Mouse (Mus musculus) heart, embryonic 16.5 days (tissue): Measurements from ENCODE around the gene Ddx56. TPM values are rescaled to one million over a fixed set of nuclear protein-coding genes. Genes with fewer than 3 reads are reported as not detected.

Source experiments
- ATAC-seq: fragments of 200-750 bp; cut with Nextera tagmentation; replicated peaks from 2 replicates; pipeline ENCODE4 v1.8.0; 2017; ENCODE audit warnings: moderate number of reproducible peaks; ENCODE audit not compliant: insufficient read depth, low FRiP score; ENCODE audit errors: extremely low read depth
- H3K27ac ChIP-seq: fragments of 300-500 bp; sonication (generic); 2 replicates; pipeline ENCODE4 v1.5.1; 2014; ENCODE audit warnings: mild to moderate bottlenecking, low read length, control low read depth, moderate library complexity
- H3K27me3 ChIP-seq: fragments of 300-500 bp; sonication (generic); 2 replicates; pipeline ENCODE4 v1.6.1; 2014; ENCODE audit warnings: low read length, mixed read lengths; ENCODE audit not compliant: control insufficient read depth, insufficient read depth
- H3K36me3 ChIP-seq: fragments of 300-500 bp; sonication (generic); 2 replicates; pipeline ENCODE4 v1.6.1; 2014; ENCODE audit not compliant: control insufficient read depth, insufficient read depth
- H3K4me1 ChIP-seq: fragments of 300-500 bp; sonication (generic); 2 replicates; pipeline ENCODE4 v1.6.1; 2014; ENCODE audit warnings: low read length, mixed read lengths; ENCODE audit not compliant: control insufficient read depth, insufficient read depth
- H3K4me2 ChIP-seq: fragments of 300-500 bp; sonication (generic); 2 replicates; pipeline ENCODE4 v1.6.1; 2014; ENCODE audit warnings: low read depth, mild to moderate bottlenecking, control low read depth, low read length
- H3K4me3 ChIP-seq: fragments of 300-500 bp; sonication (generic); 2 replicates; pipeline ENCODE4 v1.5.1; 2014; ENCODE audit warnings: mild to moderate bottlenecking, control low read depth, low read length
- H3K9ac ChIP-seq: fragments of 300-500 bp; sonication (generic); 2 replicates; pipeline ENCODE4 v1.6.1; 2014; ENCODE audit warnings: low read length, control low read depth
- H3K9me3 ChIP-seq: fragments of 300-500 bp; sonication (generic); replicated peaks from 2 replicates; pipeline ENCODE4 v1.6.1; 2016; ENCODE audit warnings: low read length; ENCODE audit not compliant: control insufficient read depth
- WGBS: fragments of 180-500 bp; shearing (Covaris S2); extraction: QIAGEN DNeasy Blood & Tissue Kit; methylation state at CpG from one replicate; pipeline ENCODE4 v1.1.7; 2014; 5-methylcytosine and 5-hydroxymethylcytosine counted together
- polyA plus RNA-seq: library from polyadenylated mRNA; unstranded; fragments of >200 nt; fragmentation: Nextera tagmentation; extraction: Ambion mirVana; gene quantifications from 2 replicates; pipeline ENCODE4 v1.2.1, GENCODE M21; 2015

The Ddx56 gene
- polyA plus RNA-seq, 1 experiment from 2014 or later, result 57.9 TPM

DNA sequence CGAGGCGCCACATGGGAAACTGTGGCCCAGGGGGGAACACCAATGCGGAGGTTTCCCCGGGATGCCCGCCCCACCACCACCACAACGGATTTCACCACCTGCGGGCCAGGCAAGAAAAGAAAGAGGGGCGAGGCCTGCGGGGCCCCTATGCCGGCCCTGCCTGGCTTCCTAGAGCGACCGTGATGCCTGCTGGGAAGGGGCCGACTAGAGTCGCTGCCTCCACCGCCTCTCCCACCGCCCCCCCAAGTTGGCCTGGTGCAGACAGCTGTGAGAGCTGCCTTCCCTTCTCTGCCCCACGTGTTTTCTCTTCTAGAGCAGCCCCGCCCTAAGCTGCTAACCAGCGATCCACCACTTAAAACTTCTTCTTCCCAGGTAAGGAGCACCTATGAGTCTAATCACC lies 22.9 kb downstream of the Ddx56 start:
- WGBS, result 46% methylated on average over 17 of the region's 19 CpGs
- Histone ChIP-seq H3K4me1 (no peaks in the 10 kb centered on the region), H3K9me3 (no peaks in the 10 kb centered on the region), H3K27me3 (no peaks in the 10 kb centered on the region), H3K27ac (no peak overlapping the region), H3K4me2 (no peak overlapping the region), H3K9ac (no peak overlapping the region; the same call in 1 of the 2 replicates), H3K4me3 (no peak overlapping the region), H3K36me3 (no peaks in the 10 kb centered on the region)
- no peak for ATAC-seq

DNA sequence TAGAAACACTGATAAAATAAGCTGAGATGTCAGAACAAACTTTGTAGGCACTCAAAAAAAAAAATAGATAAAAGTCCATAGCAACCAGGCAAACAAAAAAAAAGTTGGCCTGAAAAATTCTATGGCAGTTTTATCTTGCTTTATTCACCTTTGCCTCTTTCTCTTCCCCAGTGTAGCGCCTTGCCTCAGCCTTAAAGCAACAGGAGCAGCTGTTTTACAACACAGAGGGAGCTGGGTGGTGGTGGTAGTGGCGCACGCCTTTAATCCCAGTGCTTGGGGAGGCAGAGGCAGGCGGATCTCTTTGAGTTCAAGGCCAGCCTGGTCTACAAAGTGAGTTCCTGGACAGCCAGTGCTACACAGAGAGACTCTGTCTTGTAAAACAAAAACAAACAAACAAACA lies 34.5 kb downstream of the Ddx56 start:
- 80% methylated on average over 4 of the region's 4 CpGs for WGBS

DNA sequence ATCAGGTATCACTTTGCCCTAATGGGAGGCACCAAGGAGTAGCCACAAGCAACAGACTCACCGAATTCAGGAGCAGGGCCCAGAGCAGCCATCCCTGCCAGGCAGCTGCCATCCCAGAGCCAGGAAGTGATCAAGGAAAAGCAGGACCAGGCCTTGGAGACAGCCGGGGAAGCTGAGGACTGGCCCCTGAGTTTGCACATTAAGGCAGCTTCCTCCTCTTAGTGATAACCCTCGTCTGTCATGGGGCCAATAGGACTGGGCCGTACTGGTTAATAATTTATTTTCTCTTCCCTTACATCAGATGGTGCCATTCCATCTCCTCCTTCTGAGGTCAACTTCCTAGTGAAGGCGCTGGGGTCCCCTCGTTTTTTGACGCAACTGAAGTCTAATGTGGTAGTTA lies 37.6 kb downstream of the Ddx56 start, which contains the start of gene Npc1l1:
TSS of gene Npc1l1 (minus strand) at position 132 of the 400 bp plus-strand sequence.
- Histone ChIP-seq H3K27ac (no peak within 1 kb of the TSS), H3K27me3 (peaks cover 2% of the 10 kb centered on the region; the same call in 1 of the 2 replicates), H3K4me2 (no peak within 1 kb of the TSS), H3K4me1 (no peaks in the 10 kb centered on the region), H3K9me3 (peaks cover 3% of the 10 kb centered on the region), H3K36me3 (no peaks in the 10 kb centered on the region), H3K9ac (no peak within 1 kb of the TSS), H3K4me3 (no peak within 1 kb of the TSS)
- 67% methylated on average over 7 of the region's 7 CpGs for WGBS
- ATAC-seq, result no peak

More for the DNA sequence above, 34.5 kb downstream of the Ddx56 start:
- Histone ChIP-seq H3K9me3 (peaks cover 12% of the 10 kb centered on the region), H3K36me3 (no peaks in the 10 kb centered on the region), H3K27ac (no peak overlapping the region), H3K27me3 (no peaks in the 10 kb centered on the region), H3K9ac (no peak overlapping the region), H3K4me1 (no peaks in the 10 kb centered on the region), H3K4me2 (no peak overlapping the region), H3K4me3 (no peak overlapping the region)
- ATAC-seq, result no peak

DNA sequence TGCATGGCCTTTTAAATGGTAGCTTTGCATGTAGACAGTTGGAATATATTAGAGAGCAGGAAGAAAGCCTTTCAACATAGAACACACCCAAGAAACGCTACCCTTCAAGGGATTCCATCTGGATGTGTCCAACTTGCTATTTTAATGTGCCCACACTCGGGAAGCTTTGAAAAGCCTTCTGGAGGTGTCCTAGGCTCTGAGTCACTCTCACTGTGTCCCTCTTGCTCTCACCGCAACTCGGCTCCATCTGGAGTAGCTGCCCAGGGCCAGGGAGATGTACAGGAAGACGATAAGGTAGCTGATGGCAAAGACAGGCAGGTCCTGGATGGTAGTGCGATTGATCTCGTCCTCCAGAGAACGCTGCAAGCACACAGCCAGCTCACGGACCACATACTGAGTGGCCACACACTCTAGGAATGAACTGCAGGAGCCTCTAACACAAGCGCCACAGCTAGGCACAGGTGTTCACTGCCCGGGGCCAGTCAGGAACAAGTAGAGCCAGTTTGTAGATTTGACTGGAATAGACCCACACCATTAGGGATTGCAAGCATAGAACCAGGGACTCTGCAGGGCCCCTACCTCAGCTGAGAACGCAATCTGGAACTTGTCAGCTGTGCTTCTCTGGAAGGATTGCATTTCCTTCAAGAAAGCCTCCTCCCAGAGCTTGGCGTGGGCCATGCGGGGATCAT lies 42.9 kb downstream of the Ddx56 start:
- H3K9me3 ChIP-seq, result no peaks in the 10 kb centered on the region
- WGBS, result 76% methylated on average over 14 of the region's 14 CpGs
- no peaks in the 10 kb centered on the region for H3K4me1 ChIP-seq
- H3K4me3 ChIP-seq, result no peak overlapping the region
- no peak overlapping the region for H3K9ac ChIP-seq
- H3K27me3 ChIP-seq, result peaks cover 4% of the 10 kb centered on the region
- H3K27ac ChIP-seq, result no peak overlapping the region
- no peak for ATAC-seq
- H3K4me2 ChIP-seq, result no peak overlapping the region
- H3K36me3 ChIP-seq, result no peaks in the 10 kb centered on the region

DNA sequence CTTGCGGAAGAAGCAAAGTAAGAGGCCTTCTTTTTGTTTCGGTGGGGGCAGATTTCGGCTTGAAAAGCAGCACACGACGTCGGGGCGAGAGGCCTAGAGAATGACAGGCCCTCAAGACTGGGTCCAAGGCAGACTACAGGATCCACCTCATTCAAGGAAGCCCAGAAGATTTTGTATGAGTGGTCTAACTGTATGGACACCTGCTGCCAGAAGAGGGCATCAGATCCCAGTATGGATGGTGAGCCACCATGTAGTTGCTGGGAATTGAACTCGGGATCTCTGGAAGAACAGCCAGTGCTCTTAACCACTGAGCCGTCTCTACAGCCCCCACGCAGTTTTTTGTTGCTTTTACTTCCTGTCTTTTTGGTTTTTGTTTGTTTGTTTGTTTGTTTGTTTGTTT lies 45.4 kb downstream of the Ddx56 start:
- ATAC-seq, result no peak
- H3K4me2 ChIP-seq, result no peak overlapping the region
- H3K36me3 ChIP-seq, result no peaks in the 10 kb centered on the region
- no peak overlapping the region for H3K27ac ChIP-seq
- no peaks in the 10 kb centered on the region for H3K4me1 ChIP-seq
- 89% methylated on average over 10 of the region's 10 CpGs for WGBS
- peaks cover 4% of the 10 kb centered on the region for H3K27me3 ChIP-seq
- no peaks in the 10 kb centered on the region for H3K9me3 ChIP-seq
- no peak overlapping the region for H3K4me3 ChIP-seq
- H3K9ac ChIP-seq, result no peak overlapping the region

DNA sequence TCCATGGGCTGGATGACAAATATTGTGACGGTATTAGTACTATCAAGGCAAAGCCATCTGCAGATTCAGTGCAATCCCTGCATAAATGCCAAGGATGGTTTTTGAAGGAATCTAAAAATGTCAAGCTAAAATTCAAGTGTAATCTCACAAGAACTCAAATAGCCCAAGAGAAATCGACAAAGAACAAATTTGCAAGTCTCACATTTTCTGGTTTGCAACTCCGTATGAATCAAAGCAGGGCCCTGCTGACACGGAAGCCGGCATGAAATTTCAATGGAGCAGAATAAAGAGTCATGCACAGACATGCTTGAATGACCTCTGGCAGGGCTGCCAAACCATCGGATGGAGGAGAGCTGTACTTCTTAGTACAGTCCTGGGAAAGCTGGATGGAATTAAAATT lies 47.6 kb downstream of the Ddx56 start:
- Histone ChIP-seq H3K4me1 (0 out of 2 replicates have a peak, but pooled peaks cover 3% of the 10 kb centered on the region), H3K36me3 (no peaks in the 10 kb centered on the region), H3K9me3 (no peaks in the 10 kb centered on the region), H3K4me2 (no peak overlapping the region), H3K27me3 (peaks cover 2% of the 10 kb centered on the region; the same call in 1 of the 2 replicates), H3K4me3 (no peak overlapping the region), H3K27ac (no peak overlapping the region), H3K9ac (no peak overlapping the region)
- no peak for ATAC-seq
- WGBS, result 88% methylated on average over 6 of the region's 6 CpGs

DNA sequence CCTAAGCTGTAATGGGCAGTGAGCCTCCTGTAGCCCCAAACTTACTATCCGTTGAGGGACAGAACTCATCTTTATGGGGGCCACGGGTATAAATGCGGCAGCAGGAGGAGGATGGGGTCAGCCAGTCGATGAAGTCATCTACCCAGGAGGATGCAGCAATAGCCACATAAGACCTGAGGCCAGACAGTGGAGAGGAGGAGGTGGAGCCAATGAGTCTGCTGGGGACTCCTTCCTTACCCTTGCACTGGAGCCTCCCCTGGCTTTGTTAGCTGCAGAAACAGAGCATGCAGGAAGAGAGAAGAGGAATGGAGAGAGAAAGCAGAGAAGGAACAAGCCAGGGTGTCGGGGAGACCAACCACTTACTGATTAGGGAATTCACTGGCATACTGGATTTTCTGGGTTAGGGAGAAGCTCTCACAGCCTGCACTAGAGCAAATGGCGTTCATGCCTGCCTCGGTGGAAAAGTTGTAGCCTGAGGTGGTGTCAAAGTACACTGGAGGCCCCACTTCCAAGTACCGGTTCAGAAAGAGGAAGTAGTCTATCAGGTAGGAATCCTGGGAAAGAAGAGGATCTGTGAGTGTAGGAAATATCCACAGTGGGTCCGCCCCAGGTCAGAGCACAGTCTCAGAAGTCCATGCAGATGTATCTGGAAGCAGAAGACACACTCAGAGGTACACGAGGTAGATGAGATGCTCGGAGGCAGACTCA lies 49.2 kb downstream of the Ddx56 start:
- Histone ChIP-seq H3K27me3 (no peaks in the 10 kb centered on the region), H3K9me3 (no peaks in the 10 kb centered on the region), H3K4me2 (no peak overlapping the region), H3K36me3 (no peaks in the 10 kb centered on the region), H3K4me1 (0 out of 2 replicates have a peak, but pooled peaks cover 3% of the 10 kb centered on the region), H3K27ac (no peak overlapping the region), H3K9ac (no peak overlapping the region), H3K4me3 (no peak overlapping the region)
- no peak for ATAC-seq
- WGBS, result 69% methylated on average over 11 of the region's 11 CpGs

DNA sequence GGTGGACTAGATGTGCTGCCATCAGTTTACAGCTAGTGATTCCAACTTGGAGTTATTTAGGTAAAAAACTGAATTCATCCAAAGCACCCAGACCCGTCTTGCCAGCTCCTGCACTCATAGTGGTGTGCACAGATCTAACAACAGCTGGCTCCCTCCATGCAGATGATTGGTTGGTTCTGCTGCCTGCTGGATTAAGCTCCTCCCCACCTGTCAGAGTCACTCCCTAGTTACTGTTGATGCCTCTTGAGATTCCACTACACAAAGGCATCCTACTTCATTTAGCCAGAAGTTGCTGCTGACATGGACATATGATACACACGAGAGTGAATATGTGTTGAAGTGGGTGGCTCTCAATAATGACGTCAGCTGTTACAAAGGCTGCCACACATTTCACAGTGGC lies 50.7 kb downstream of the Ddx56 start:
- 30% methylated on average over 3 of the region's 3 CpGs for WGBS
- H3K27me3 ChIP-seq, result no peaks in the 10 kb centered on the region
- H3K4me2 ChIP-seq, result no peak overlapping the region
- no peaks in the 10 kb centered on the region for H3K9me3 ChIP-seq
- H3K27ac ChIP-seq, result no peak overlapping the region
- no peak overlapping the region for H3K4me3 ChIP-seq
- no peak for ATAC-seq
- no peaks in the 10 kb centered on the region for H3K36me3 ChIP-seq
- no peak overlapping the region for H3K9ac ChIP-seq
- H3K4me1 ChIP-seq, result 0 out of 2 replicates have a peak, but pooled peaks cover 3% of the 10 kb centered on the region
